Mouse (Mus musculus) MEL (cell line): ENCODE results near the gene Sirt5. TPM values are rescaled to one million over a fixed set of nuclear protein-coding genes. Genes with fewer than 3 reads are reported as not detected.

ENCODE experiments used
- DNase-seq: peaks from one replicate; pipeline ENCODE4 v3.0.0; 2011; ENCODE audit warnings: low read depth, low spot score
- H3K27ac ChIP-seq: 2 replicates; pipeline ENCODE4 v1.5.1; 2012; ENCODE audit warnings: low read depth, mild to moderate bottlenecking, control low read depth, low read length, moderate library complexity; ENCODE audit not compliant: control insufficient read depth
- H3K27me3 ChIP-seq, 2 experiments: fragments of 150-350 bp in 1 of 2; sonication (generic) in 1 of 2; 2 replicates each; pipeline ENCODE4 v1.6.1; 2012; ENCODE audit warnings: low read length in 2 of 2, mild to moderate bottlenecking in 2 of 2, improper control_type of control experiment in 1 of 2, moderate library complexity in 1 of 2; ENCODE audit not compliant: insufficient read depth in 2 of 2, control insufficient read depth in 1 of 2
- H3K36me3 ChIP-seq, 2 experiments: 2 replicates each; pipeline ENCODE4 v1.6.1; 2012 to 2014; ENCODE audit warnings: low read length in 2 of 2, improper control_type of control experiment in 1 of 2, inconsistent platforms in 1 of 2, mild to moderate bottlenecking in 1 of 2; ENCODE audit not compliant: insufficient read depth in 2 of 2, control insufficient read depth in 1 of 2
- H3K4me1 ChIP-seq, 2 experiments: fragments of 150-350 bp in 1 of 2; sonication (generic) in 1 of 2; 2 replicates each; pipeline ENCODE4 v1.6.1; 2012; ENCODE audit warnings: low read length in 2 of 2, improper control_type of control experiment in 1 of 2, mild to moderate bottlenecking in 1 of 2; ENCODE audit not compliant: insufficient read depth in 2 of 2, control insufficient read depth in 1 of 2
- H3K4me3 ChIP-seq, 2 experiments: fragments of 150-350 bp in 1 of 2; sonication (generic) in 1 of 2; 2 replicates each; pipeline ENCODE4 v1.5.1; 2012; ENCODE audit warnings: low read depth in 2 of 2, low read length in 2 of 2, mild to moderate bottlenecking in 2 of 2, moderate library complexity in 2 of 2, control low read depth in 1 of 2, improper control_type of control experiment in 1 of 2; ENCODE audit not compliant: control insufficient read depth in 1 of 2, insufficient read depth in 1 of 2
- H3K79me2 ChIP-seq: 2 replicates; pipeline ENCODE4 v1.6.1; 2012; ENCODE audit warnings: mild to moderate bottlenecking, low read length, moderate library complexity; ENCODE audit not compliant: control insufficient read depth, poor library complexity, insufficient read depth
- H3K9ac ChIP-seq: 2 replicates; pipeline ENCODE4 v1.6.1; 2012; ENCODE audit warnings: low read depth, mild to moderate bottlenecking, control low read depth, low read length, moderate library complexity; ENCODE audit not compliant: control insufficient read depth, poor library complexity, severe bottlenecking
- H3K9me3 ChIP-seq: fragments of 150-350 bp; sonication (generic); replicated peaks from 2 replicates; pipeline ENCODE4 v1.6.1; 2012; ENCODE audit warnings: mild to moderate bottlenecking, low read length, improper control_type of control experiment, moderate library complexity; ENCODE audit not compliant: insufficient read depth
- CHD1 ChIP-seq: IDR thresholded peaks from 2 replicates; pipeline ENCODE4 v1.6.1; 2012; ENCODE audit warnings: low read depth, mild to moderate bottlenecking, inconsistent platforms, low read length, improper control_type of control experiment
- CHD2 ChIP-seq: IDR thresholded peaks from 2 replicates; pipeline ENCODE4 v1.6.1; 2011; ENCODE audit warnings: low read length, improper control_type of control experiment
- E2F4 ChIP-seq: IDR thresholded peaks from 2 replicates; pipeline ENCODE4 v1.6.1; 2011; ENCODE audit warnings: low read depth, low read length, improper control_type of control experiment, borderline replicate concordance
- ELF1 ChIP-seq: IDR thresholded peaks from 2 replicates; pipeline ENCODE4 v1.6.1; 2014; ENCODE audit warnings: low read depth, mild to moderate bottlenecking, inconsistent platforms, low read length, improper control_type of control experiment, moderate library complexity
- EP300 ChIP-seq, 2 experiments: IDR thresholded peaks; 2 replicates each; pipeline ENCODE4 v1.6.1; 2011; ENCODE audit warnings: improper control_type of control experiment in 2 of 2, low read length in 2 of 2, low read depth in 1 of 2, mild to moderate bottlenecking in 1 of 2
- ETS1 ChIP-seq: IDR thresholded peaks from 2 replicates; pipeline ENCODE4 v1.6.1; 2012; ENCODE audit warnings: low read depth, mild to moderate bottlenecking, inconsistent platforms, low read length, improper control_type of control experiment, moderate library complexity
- GABPA ChIP-seq: IDR thresholded peaks from 2 replicates; pipeline ENCODE4 v1.6.1; 2012; ENCODE audit warnings: low read depth, mild to moderate bottlenecking, inconsistent platforms, low read length, improper control_type of control experiment, moderate library complexity
- HCFC1 ChIP-seq: IDR thresholded peaks from 2 replicates; pipeline ENCODE4 v1.6.1; 2012; ENCODE audit warnings: low read depth, mild to moderate bottlenecking, inconsistent platforms, low read length, improper control_type of control experiment, moderate library complexity
- MAZ ChIP-seq: IDR thresholded peaks from 2 replicates; pipeline ENCODE4 v1.6.1; 2012; ENCODE audit warnings: low read depth, mild to moderate bottlenecking, inconsistent platforms, low read length, improper control_type of control experiment
- MEF2A ChIP-seq: IDR thresholded peaks from 2 replicates; pipeline ENCODE4 v1.6.1; 2014; ENCODE audit warnings: low read depth, mild to moderate bottlenecking, inconsistent platforms, low read length, improper control_type of control experiment; ENCODE audit not compliant: poor library complexity, insufficient replicate concordance, severe bottlenecking; ENCODE audit errors: extremely low read depth
- MYB ChIP-seq: IDR thresholded peaks from 2 replicates; pipeline ENCODE4 v1.6.1; 2011; ENCODE audit warnings: mild to moderate bottlenecking, low read depth, low read length, improper control_type of control experiment
- NRF1 ChIP-seq: IDR thresholded peaks from 2 replicates; pipeline ENCODE4 v1.6.1; 2014; ENCODE audit warnings: low read depth, mild to moderate bottlenecking, inconsistent platforms, low read length, improper control_type of control experiment, moderate library complexity; ENCODE audit not compliant: poor library complexity, insufficient read depth, severe bottlenecking
- POLR2AphosphoS2 ChIP-seq: IDR thresholded peaks from 2 replicates; pipeline ENCODE4 v1.6.1; 2011; ENCODE audit warnings: low read length, improper control_type of control experiment
- RAD21 ChIP-seq: IDR thresholded peaks from 2 replicates; pipeline ENCODE4 v1.6.1; 2011; ENCODE audit warnings: mild to moderate bottlenecking, low read depth, low read length, improper control_type of control experiment
- RCOR1 ChIP-seq: IDR thresholded peaks from 2 replicates; pipeline ENCODE4 v1.6.1; 2012; ENCODE audit warnings: low read depth, mild to moderate bottlenecking, inconsistent platforms, low read length, improper control_type of control experiment
- SIN3A ChIP-seq: IDR thresholded peaks from 2 replicates; pipeline ENCODE4 v1.6.1; 2012; ENCODE audit warnings: low read length, improper control_type of control experiment, inconsistent platforms
- TAL1 ChIP-seq: IDR thresholded peaks from 2 replicates; pipeline ENCODE4 v1.6.1; 2012; ENCODE audit warnings: mild to moderate bottlenecking, inconsistent platforms, low read length, moderate library complexity, mixed read lengths
- TBP ChIP-seq: IDR thresholded peaks from 2 replicates; pipeline ENCODE4 v1.8.0; 2011; ENCODE audit warnings: low read depth, low read length, improper control_type of control experiment
- UBTF ChIP-seq: IDR thresholded peaks from 2 replicates; pipeline ENCODE4 v1.6.1; 2012; ENCODE audit warnings: low read depth, mild to moderate bottlenecking, inconsistent platforms, low read length, improper control_type of control experiment, moderate library complexity, borderline replicate concordance; ENCODE audit not compliant: insufficient read depth
- USF1 ChIP-seq: IDR thresholded peaks from 2 replicates; pipeline ENCODE4 v1.6.1; 2014; ENCODE audit warnings: low read depth, mild to moderate bottlenecking, inconsistent platforms, low read length, improper control_type of control experiment, moderate library complexity
- ZC3H11A ChIP-seq: IDR thresholded peaks from 2 replicates; pipeline ENCODE4 v1.6.1; 2012; ENCODE audit warnings: low read depth, mild to moderate bottlenecking, inconsistent platforms, low read length, improper control_type of control experiment
- ZKSCAN1 ChIP-seq: IDR thresholded peaks from 2 replicates; pipeline ENCODE4 v1.6.1; 2012; ENCODE audit warnings: low read depth, mild to moderate bottlenecking, inconsistent platforms, low read length, improper control_type of control experiment, moderate library complexity
- ZNF384 ChIP-seq: IDR thresholded peaks from 2 replicates; pipeline ENCODE4 v1.6.1; 2012; ENCODE audit warnings: low read depth, mild to moderate bottlenecking, inconsistent platforms, low read length, improper control_type of control experiment
- polyA plus RNA-seq, 2 experiments: library from polyadenylated mRNA; stranded (reverse) in 1 of 2; unstranded in 1 of 2; fragments of >175 nt in 1 of 2; fragments of >200 nt in 1 of 2; gene quantifications; 2 replicates each; pipeline versions ENCODE4 v1.2.1 to v1.2.4; 2012; ENCODE audit warnings: low replicate concordance in 2 of 2, low read depth in 1 of 2; ENCODE audit not compliant: insufficient read length in 2 of 2, insufficient read depth in 1 of 2, missing spikeins in 1 of 2
- total RNA-seq: library from RNA; depleted of rRNA; stranded (reverse); fragments of 300-350 nt; gene quantifications from 2 replicates; pipeline ENCODE4 v1.2.3, GENCODE M21; 2012

The Sirt5 gene
- total and polyA plus RNA-seq, 3 experiments: 8.2 to 10.6 TPM; not detected in 1

- Histone ChIP-seq H3K79me2 (peaks cover 1% of the 10 kb centered on the region), H3K9me3 (no peaks in the 10 kb centered on the region), H3K27ac (no peak overlapping the region), H3K4me3 (no peak overlapping the region), H3K9ac (no peak overlapping the region), H3K4me1 (no peaks in the 10 kb centered on the region), H3K36me3 (peaks cover 0 to 2% of the 10 kb centered on the region in 2 experiments; a peak in 2 of 4 replicates), H3K27me3 (no peaks in the 10 kb centered on the region)
- no peak for TF ChIP-seq ELF1
- TF ChIP-seq TBP: no peak
- no peak for TF ChIP-seq SIN3A
- TF ChIP-seq TAL1: no peak
- TF ChIP-seq ETS1: no peak
- TF ChIP-seq NRF1: no peak
- TF ChIP-seq ZC3H11A: no peak
- TF ChIP-seq GABPA: no peak
- no peak for TF ChIP-seq MYB
- TF ChIP-seq ZNF384: no peak
- no peak for TF ChIP-seq E2F4
- TF ChIP-seq UBTF: no peak
- TF ChIP-seq MEF2A: no peak
- no peak for TF ChIP-seq ZKSCAN1
- TF ChIP-seq RCOR1: no peak
- no peak for TF ChIP-seq MAZ
- TF ChIP-seq HCFC1: no peak
- TF ChIP-seq RAD21: no peak
- no peak for TF ChIP-seq CHD2
- no peak for TF ChIP-seq POLR2AphosphoS2
- DNase-seq: peak; percentile 24
These were observed 63.1 kb downstream of the Sirt5 start for GRCm38 (mm10) chr13:43428436-43428835.

- Histone ChIP-seq H3K9me3 (no peaks in the 10 kb centered on the region), H3K36me3 (no peaks in the 10 kb centered on the region; a peak in 2 of 4 replicates)
- TF ChIP-seq HCFC1 (no peak), NRF1 (no peak), RCOR1 (no peak), POLR2AphosphoS2 (no peak), TBP (no peak), CHD1 (no peak), USF1 (no peak), TAL1 (no peak), EP300 (IDR thresholded peaks at IDR 0.05; ENCODE audit: low read depth in 1 of 2, low read length in 2 of 2) (no peak), ZC3H11A (no peak), ZNF384 (no peak), SIN3A (no peak)
These were observed 68.1 kb downstream of the Sirt5 start for GRCm38 (mm10) chr13:43433395-43433794.

More at GRCm38 (mm10) chr13:43433395-43433794, 68.1 kb downstream of the Sirt5 start:
- no peaks in the 10 kb centered on the region for H3K4me1 ChIP-seq
- H3K9ac ChIP-seq: no peak overlapping the region
- H3K79me2 ChIP-seq: peaks cover 13% of the 10 kb centered on the region
- H3K4me3 ChIP-seq: no peak overlapping the region
- DNase-seq: no peak
- H3K27ac ChIP-seq: no peak overlapping the region
- H3K27me3 ChIP-seq: no peaks in the 10 kb centered on the region
